In genomic region chr19:38054149-38054719, GRCm38 (mm10) we compare ENCODE assay signal across 8 mouse cellular contexts. TPM values are rescaled to one million over a fixed set of nuclear protein-coding genes. Genes with fewer than 3 reads are reported as not detected.
DNase-seq lines count a peak whose midpoint lies in the region; ATAC-seq and TF ChIP-seq lines count a peak whose summit lies in the region.

No protein-coding gene starts in this region.

- ATAC-seq in heart, embryonic 12.5 days (ENCODE audit: insufficient number of reproducible peaks, low FRiP score): peak; percentile 86
- ATAC-seq in kidney, postnatal 0 days (replicated peaks; ENCODE audit: low FRiP score, low read depth): peak; percentile 92
- ATAC-seq in lung, postnatal 0 days: peak; percentile 92

- H3K27ac ChIP-seq in ES-Bruce4 (ENCODE audit: insufficient read depth, low read length): no peak overlapping the region
- peak overlapping the region; percentile 26 for H3K27ac ChIP-seq in heart, embryonic 12.5 days (ENCODE audit: poor library complexity, severe bottlenecking)
- H3K27ac ChIP-seq in kidney, postnatal 0 days: peak overlapping the region; percentile 70
- H3K27ac ChIP-seq in lung, postnatal 0 days (ENCODE audit: low read length): no peak overlapping the region
- H3K27ac ChIP-seq in small intestine, adult 2 months (ENCODE audit: insufficient read depth, low read depth, low read length): peak overlapping the region; percentile 42; the same call in 1 of the 2 replicates

- under 1% methylated on average over 23 of the region's 23 CpGs for WGBS in heart, embryonic 12.5 days
- WGBS in kidney, postnatal 0 days: under 1% methylated on average over 23 of the region's 23 CpGs
- under 1% methylated on average over 23 of the region's 23 CpGs for WGBS in lung, postnatal 0 days
- WGBS in small intestine, adult 2 months: under 1% methylated on average over 23 of the region's 23 CpGs

- TF ChIP-seq POLR2A in ES-Bruce4 (IDR thresholded peaks at IDR 0.05; ENCODE audit: insufficient read depth, low read length): no peak
- TF ChIP-seq POLR2A in small intestine, adult 2 months (IDR thresholded peaks at IDR 0.05; ENCODE audit: low read depth, low read length): no peak

- peaks cover 22% of the 10 kb centered on the region for H3K36me3 ChIP-seq in ES-Bruce4 (ENCODE audit: control insufficient read depth, insufficient read depth, low read length, poor library complexity, severe bottlenecking)
- peaks cover 14% of the 10 kb centered on the region for H3K36me3 ChIP-seq in heart, embryonic 12.5 days
- 0 out of 2 replicates have a peak, but pooled peaks cover 9% of the 10 kb centered on the region for H3K36me3 ChIP-seq in kidney, postnatal 0 days (ENCODE audit: insufficient read depth, low read length)
- H3K36me3 ChIP-seq in lung, postnatal 0 days (ENCODE audit: insufficient read depth, low read length): no peaks in the 10 kb centered on the region
- H3K36me3 ChIP-seq in small intestine, adult 2 months (ENCODE audit: control insufficient read depth, insufficient read depth, low read length): no peaks in the 10 kb centered on the region

- no peak for TF ChIP-seq CTCF in ES-Bruce4 (IDR thresholded peaks at IDR 0.05; ENCODE audit: low read depth, low read length)
- TF ChIP-seq CTCF in kidney, postnatal 0 days (IDR thresholded peaks at IDR 0.05; ENCODE audit: low read depth): no peak
- TF ChIP-seq CTCF in lung, postnatal 0 days (IDR thresholded peaks at IDR 0.05): no peak
- TF ChIP-seq CTCF in small intestine, adult 2 months (IDR thresholded peaks at IDR 0.05; ENCODE audit: extremely low read depth, insufficient read length, insufficient replicate concordance, low read depth, low read length): no peak

- H3K9ac ChIP-seq in ES-Bruce4 (ENCODE audit: low read depth, poor library complexity, severe bottlenecking): peak overlapping the region; percentile 2; the same call in 1 of the 2 replicates
- H3K9ac ChIP-seq in heart, embryonic 12.5 days: peak overlapping the region; percentile 69
- peak overlapping the region; percentile 50 for H3K9ac ChIP-seq in kidney, postnatal 0 days (ENCODE audit: low read depth, low read length)
- H3K9ac ChIP-seq in lung, postnatal 0 days (replicated peaks; ENCODE audit: low read depth): no peak overlapping the region

- H3K4me1 ChIP-seq in ES-Bruce4 (ENCODE audit: control insufficient read depth, insufficient read depth, low read length): no peaks in the 10 kb centered on the region
- H3K4me1 ChIP-seq in heart, embryonic 12.5 days (replicated peaks): peaks cover 3% of the 10 kb centered on the region; the same call in 1 of the 2 replicates
- 0 out of 2 replicates have a peak, but pooled peaks cover 5% of the 10 kb centered on the region for H3K4me1 ChIP-seq in kidney, postnatal 0 days (replicated peaks; ENCODE audit: insufficient read depth, low read length)
- H3K4me1 ChIP-seq in lung, postnatal 0 days (ENCODE audit: insufficient read depth, low read depth, low read length): no peaks in the 10 kb centered on the region
- H3K4me1 ChIP-seq in small intestine, adult 2 months (ENCODE audit: control insufficient read depth, insufficient read depth, insufficient read length, low read length): no peaks in the 10 kb centered on the region

- DNase-seq in heart, adult 18-20 months: peak; percentile 85 to 89
- no peak for DNase-seq in heart, adult 11 months
- DNase-seq in cerebellum, postnatal 36 days: peak; percentile 69 to 76
- peak; percentile 87 for DNase-seq in kidney, postnatal 0 days (ENCODE audit: low spot score)
- DNase-seq in lung, postnatal 0 days (ENCODE audit: low spot score): peak; percentile 91

- peak overlapping the region; percentile 85 for H3K4me3 ChIP-seq in ES-Bruce4 (ENCODE audit: low read depth, low read length)
- H3K4me3 ChIP-seq in heart, embryonic 12.5 days: peak overlapping the region; percentile 70
- peak overlapping the region; percentile 66 for H3K4me3 ChIP-seq in kidney, postnatal 0 days (replicated peaks; ENCODE audit: low read depth, low read length)
- peak overlapping the region; percentile 64 for H3K4me3 ChIP-seq in lung, postnatal 0 days (ENCODE audit: low read depth, low read length)
- peak overlapping the region; percentile 89 for H3K4me3 ChIP-seq in small intestine, adult 2 months (ENCODE audit: low read depth, low read length)

- peak overlapping the region; percentile 77 for H3K4me2 ChIP-seq in heart, embryonic 12.5 days
- H3K4me2 ChIP-seq in kidney, postnatal 0 days (ENCODE audit: low read length): peak overlapping the region; percentile 80
- H3K4me2 ChIP-seq in lung, postnatal 0 days (replicated peaks; ENCODE audit: low read depth, low read length): peak overlapping the region; percentile 72

- H3K27me3 ChIP-seq in ES-Bruce4 (ENCODE audit: control insufficient read depth, insufficient read depth, low read length, poor library complexity, severe bottlenecking): no peaks in the 10 kb centered on the region
- H3K27me3 ChIP-seq in heart, embryonic 12.5 days (replicated peaks): no peaks in the 10 kb centered on the region
- no peaks in the 10 kb centered on the region for H3K27me3 ChIP-seq in kidney, postnatal 0 days (ENCODE audit: insufficient read depth, low read length)
- H3K27me3 ChIP-seq in lung, postnatal 0 days (replicated peaks; ENCODE audit: insufficient read depth, low read length): no peaks in the 10 kb centered on the region
- no peaks in the 10 kb centered on the region for H3K27me3 ChIP-seq in small intestine, adult 2 months (ENCODE audit: control insufficient read depth, insufficient read depth, low read length)

- TF ChIP-seq EP300 in ES-Bruce4 (IDR thresholded peaks at IDR 0.05; ENCODE audit: insufficient read depth, low read depth, low read length): no peak
- TF ChIP-seq EP300 in lung, postnatal 0 days (IDR thresholded peaks at IDR 0.05): no peak

- H3K9me3 ChIP-seq in ES-Bruce4 (replicated peaks; ENCODE audit: control insufficient read depth, insufficient read depth, low read length, poor library complexity, severe bottlenecking): no peaks in the 10 kb centered on the region
- H3K9me3 ChIP-seq in heart, embryonic 12.5 days (replicated peaks): no peaks in the 10 kb centered on the region
- no peaks in the 10 kb centered on the region for H3K9me3 ChIP-seq in kidney, postnatal 0 days (replicated peaks; ENCODE audit: low read length)
- no peaks in the 10 kb centered on the region for H3K9me3 ChIP-seq in lung, postnatal 0 days (ENCODE audit: low read length)

RNA-seq across cellular contexts. Expression of gene Cep55, which starts 0.6 kb away (rescaled TPM):
- total RNA-seq in heart, adult 18-20 months (2021): under 1 TPM; 0.23 to 0.37 TPM
- polyA plus RNA-seq in ES-Bruce4 (2011; ENCODE audit: insufficient read depth, insufficient read length, low read depth, missing spikeins): 70.4 and 75.1 TPM in 2 replicates
- 34.5 and 35.9 TPM in 2 replicates for polyA plus RNA-seq in heart, embryonic 12.5 days (2016; fragmentation: Nextera tagmentation; extraction: Ambion mirVana)
- 13.8 and 15.5 TPM in 2 replicates for polyA plus RNA-seq in kidney, postnatal 0 days (2015; fragmentation: Nextera tagmentation; extraction: Ambion mirVana)
- 1.9 and 3.2 TPM in 2 replicates for polyA plus RNA-seq in lung, postnatal 0 days (2015; fragmentation: Nextera tagmentation; extraction: Ambion mirVana)
- polyA plus RNA-seq in small intestine, adult 2 months (2012; rRNA removed): 0.56 and 0.84 TPM in 2 replicates

RNA-seq across cellular contexts. Expression of gene Myof, which starts 10.9 kb away (rescaled TPM):
- 10 to 100 TPM in 1 of 2 experiments, 1 to 10 TPM in 1; 5.6 to 13.0 TPM for total RNA-seq in heart, adult 18-20 months (2021)
- polyA plus RNA-seq in ES-Bruce4 (2011; ENCODE audit: insufficient read depth, insufficient read length, low read depth, missing spikeins): 23.1 and 25.2 TPM in 2 replicates
- polyA plus RNA-seq in heart, embryonic 12.5 days (2016; fragmentation: Nextera tagmentation; extraction: Ambion mirVana): 8.9 and 9.4 TPM in 2 replicates
- polyA plus RNA-seq in kidney, postnatal 0 days (2015; fragmentation: Nextera tagmentation; extraction: Ambion mirVana): 28.0 and 28.1 TPM in 2 replicates
- polyA plus RNA-seq in lung, postnatal 0 days (2015; fragmentation: Nextera tagmentation; extraction: Ambion mirVana): 36.4 and 37.3 TPM in 2 replicates
- polyA plus RNA-seq in small intestine, adult 2 months (2012; rRNA removed): 4.8 and 4.9 TPM in 2 replicates

RNA-seq across cellular contexts. Expression of gene Ffar4, which starts 42.6 kb away (rescaled TPM):
- under 1 TPM in 1 of 2 experiments, not detected in 1; 0.80 TPM for total RNA-seq in heart, adult 18-20 months (2021)
- polyA plus RNA-seq in ES-Bruce4 (2011; ENCODE audit: insufficient read depth, insufficient read length, low read depth, missing spikeins): not detected in 2 replicates
- not detected in 2 replicates for polyA plus RNA-seq in heart, embryonic 12.5 days (2016; fragmentation: Nextera tagmentation; extraction: Ambion mirVana)
- polyA plus RNA-seq in kidney, postnatal 0 days (2015; fragmentation: Nextera tagmentation; extraction: Ambion mirVana): 2.0 and 2.6 TPM in 2 replicates
- polyA plus RNA-seq in lung, postnatal 0 days (2015; fragmentation: Nextera tagmentation; extraction: Ambion mirVana): 7.2 and 8.9 TPM in 2 replicates
- polyA plus RNA-seq in small intestine, adult 2 months (2012; rRNA removed): 5.5 and 7.1 TPM in 2 replicates

Comparison
In these comparisons a context has a peak if more than half of its experiments do, and no peak if none do; other contexts are left out.
1. H3K27ac ChIP-seq: peak in heart, embryonic 12.5 days (single experiment), kidney, postnatal 0 days (single experiment) and small intestine, adult 2 months (single experiment); none in ES-Bruce4 (single experiment) and lung, postnatal 0 days (single experiment).
2. Peak in every context shown above with its lines, with median percentiles within 50 percentile points of each other: H3K4me3 ChIP-seq, ATAC-seq and H3K4me2 ChIP-seq.